Mouse (Mus musculus) CD8-positive naive resting alpha-beta T cell, adult 2 months (primary cell): ENCODE results near the gene Slc35g1.

ENCODE experiments used
- DNase-seq, 2 experiments: peaks; one replicate each; pipeline ENCODE4 v3.0.0; 2022; ENCODE audit warnings: low read depth in 2 of 2, low spot score in 2 of 2

Slc35g1 gene

DNA sequence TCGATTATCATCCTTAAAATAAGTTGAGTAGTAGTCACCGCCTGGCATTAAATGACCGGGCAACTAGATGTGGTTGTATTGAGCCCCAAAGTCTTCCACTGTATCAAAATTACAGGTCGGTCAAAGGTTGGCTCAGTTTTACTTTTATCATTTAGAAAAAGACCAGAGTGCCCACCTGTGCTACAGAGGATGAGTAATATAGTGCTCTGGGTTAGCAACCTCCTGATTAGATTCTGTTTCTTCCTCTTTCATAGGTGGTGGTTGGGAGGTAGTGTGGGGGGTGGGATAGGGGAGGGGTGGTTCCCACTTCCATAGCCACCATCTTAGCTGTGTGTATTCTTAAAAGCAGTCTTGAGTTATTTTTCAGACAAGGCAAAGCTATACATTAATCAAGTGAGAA, 7.9 kb upstream of the Slc35g1 start:
- no peak for DNase-seq

DNA sequence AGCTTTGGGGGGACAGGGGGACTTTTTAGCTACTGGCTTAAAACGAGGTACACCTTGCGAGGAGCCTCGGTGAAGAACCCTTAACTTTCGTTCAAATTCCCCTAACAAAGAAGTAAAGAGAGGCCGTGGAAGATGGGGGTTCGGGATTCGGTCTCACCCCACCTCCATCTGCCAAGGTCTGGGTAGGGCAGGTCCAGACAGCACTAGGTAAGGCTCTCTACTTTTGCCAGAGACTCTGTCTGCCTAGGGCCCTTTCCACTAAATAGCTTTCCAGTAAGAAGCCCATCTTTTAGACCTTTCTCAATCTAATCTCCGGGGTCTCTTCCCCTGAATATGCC, 822 bp downstream of the Slc35g1 start:
- no peak for DNase-seq

DNA sequence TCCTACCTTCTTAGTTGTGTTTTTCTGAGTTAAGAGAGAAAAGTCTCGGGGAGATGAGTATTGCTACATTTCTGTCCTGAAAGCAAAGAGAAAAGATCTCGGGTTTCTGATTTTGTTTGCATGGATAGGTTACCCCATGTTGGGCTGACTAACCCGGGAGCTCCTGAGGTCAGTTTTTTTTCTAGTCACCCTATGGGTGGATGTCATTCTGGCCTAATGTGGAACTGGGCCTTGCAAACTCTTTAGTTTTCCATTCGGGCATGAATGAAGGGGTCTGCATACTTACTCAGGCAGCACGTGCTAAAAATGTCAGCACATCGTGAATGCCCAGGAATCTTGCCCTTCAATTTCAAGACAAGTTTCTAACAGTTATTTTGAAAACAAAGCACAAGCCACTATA, 1.2 kb downstream of the Slc35g1 start:
- no peak for DNase-seq

DNA sequence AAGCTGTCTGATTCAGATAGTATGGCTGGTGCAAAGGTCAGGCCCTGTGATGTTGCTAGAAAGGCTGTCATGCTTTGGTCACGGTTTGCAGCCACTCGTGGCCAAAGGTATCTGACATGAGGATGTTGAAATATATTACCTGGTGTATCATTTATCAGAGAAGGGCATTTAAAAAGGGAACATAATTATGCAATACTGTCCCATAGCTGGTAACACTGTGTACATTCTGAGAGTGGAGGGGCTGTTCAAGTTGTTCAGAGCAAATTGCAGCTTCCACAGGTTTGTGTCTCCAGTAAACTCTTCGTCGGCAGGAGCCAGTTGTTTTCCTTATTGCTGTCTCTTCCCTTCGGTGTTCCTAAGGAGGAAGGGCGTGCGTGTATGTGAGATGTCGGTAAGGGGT, 3.2 kb downstream of the Slc35g1 start:
- no peak for DNase-seq

DNA sequence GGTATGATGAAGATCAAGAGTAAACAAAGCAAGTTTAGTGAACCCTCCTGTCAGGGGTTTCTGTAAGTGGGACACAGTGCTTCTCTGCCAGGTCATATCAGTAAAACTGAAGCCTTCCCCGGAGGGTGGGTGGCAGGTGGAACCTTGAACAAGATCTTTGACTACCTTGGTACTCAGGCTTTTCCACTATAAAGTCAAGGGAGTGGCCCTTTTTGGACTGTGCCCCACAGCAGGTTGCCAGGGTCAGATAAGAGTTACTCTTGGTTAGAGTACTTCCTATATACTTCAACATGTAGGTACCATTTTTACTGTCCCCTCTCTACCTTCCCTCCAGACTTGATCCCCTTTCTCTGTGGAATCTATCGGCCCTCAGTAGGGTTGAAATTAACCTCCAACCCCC, 5.1 kb downstream of the Slc35g1 start:
- DNase-seq: no peak

GRCm38 (mm10) chr19:38401416-38401815, 5.6 kb downstream of the Slc35g1 start:
- peak in 1 of 2 experiments; percentile 26 for DNase-seq

DNA sequence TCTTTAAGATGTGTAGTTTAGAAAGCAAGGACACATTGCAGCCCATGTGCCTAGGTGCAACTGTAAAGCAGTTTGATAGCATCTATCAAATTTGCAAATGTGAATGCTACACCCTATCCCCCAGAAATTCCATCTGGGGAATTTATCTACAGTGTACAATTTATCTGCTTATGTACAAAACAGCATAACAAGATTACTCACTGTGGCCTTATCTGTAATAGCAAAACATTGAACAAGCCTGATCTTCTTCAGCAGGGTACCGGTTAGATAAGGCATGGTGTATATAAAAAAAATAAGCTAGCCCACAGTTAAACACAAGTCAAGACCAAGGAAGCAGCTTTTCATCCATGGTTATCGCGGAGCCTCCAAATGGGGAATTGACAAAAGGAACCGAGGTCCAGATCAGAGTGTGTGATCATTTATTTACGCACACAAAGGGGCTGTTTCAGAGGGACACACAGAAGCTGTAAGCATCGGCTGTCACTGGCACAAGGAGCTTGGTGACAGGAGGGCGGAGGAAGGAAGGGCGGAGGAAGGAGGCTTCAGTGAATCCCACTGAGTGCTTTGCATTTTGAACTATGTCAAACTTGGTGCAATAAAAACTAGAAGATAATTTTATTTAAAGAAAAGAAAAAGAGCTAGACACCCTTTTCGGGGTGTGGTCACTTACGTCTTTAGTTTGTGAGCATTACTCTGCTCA, 14.7 kb downstream of the Slc35g1 start:
- no peak for DNase-seq

DNA sequence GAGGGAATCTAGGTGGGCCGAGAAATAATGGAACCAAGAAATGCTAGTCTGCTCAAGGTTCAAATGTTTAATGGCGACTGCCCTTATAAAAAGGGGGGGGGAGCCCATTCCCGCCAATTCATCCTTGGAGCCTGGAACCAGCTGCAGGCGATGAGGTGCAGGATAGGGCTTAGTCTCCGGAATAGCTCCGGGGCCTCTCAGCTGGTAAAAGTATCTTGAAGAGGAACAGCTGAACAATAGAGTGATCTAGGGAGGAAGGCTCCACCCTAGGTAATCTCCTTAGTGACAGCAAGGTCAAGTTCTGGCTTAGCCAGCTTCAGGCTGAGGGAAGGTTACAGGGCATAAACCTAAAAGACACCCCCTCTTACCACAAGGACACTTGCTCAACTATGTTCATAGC, 18.1 kb downstream of the Slc35g1 start:
- no peak for DNase-seq

DNA sequence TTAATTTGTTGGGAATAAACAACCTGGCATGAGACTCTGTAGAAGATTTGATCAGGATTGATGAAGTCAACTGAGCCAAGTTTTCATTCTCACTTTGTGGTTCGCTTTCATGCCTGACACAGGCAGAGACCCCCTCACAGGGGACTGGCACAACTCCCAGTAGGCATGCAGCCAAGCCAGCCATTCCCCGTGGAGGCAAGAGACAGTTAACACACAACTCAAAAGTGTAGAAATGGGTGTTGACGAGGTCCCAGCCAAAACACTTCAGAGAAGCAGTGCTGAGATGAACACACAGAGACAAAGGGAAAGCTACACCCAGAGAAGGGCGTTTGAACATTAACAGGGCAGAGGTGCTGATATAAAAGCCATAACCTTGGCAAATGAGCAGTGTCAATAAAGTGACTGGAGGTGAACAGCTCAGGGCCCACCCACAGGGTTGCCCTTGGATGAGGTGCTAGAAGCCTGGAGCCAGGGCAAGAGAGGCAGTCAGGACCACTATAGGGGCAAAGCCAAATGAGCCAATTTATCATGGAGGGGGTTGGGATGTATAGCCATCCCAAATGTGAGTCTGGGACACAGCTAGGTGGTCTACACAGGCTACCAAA, 23.1 kb downstream of the Slc35g1 start:
- no peak for DNase-seq

DNA sequence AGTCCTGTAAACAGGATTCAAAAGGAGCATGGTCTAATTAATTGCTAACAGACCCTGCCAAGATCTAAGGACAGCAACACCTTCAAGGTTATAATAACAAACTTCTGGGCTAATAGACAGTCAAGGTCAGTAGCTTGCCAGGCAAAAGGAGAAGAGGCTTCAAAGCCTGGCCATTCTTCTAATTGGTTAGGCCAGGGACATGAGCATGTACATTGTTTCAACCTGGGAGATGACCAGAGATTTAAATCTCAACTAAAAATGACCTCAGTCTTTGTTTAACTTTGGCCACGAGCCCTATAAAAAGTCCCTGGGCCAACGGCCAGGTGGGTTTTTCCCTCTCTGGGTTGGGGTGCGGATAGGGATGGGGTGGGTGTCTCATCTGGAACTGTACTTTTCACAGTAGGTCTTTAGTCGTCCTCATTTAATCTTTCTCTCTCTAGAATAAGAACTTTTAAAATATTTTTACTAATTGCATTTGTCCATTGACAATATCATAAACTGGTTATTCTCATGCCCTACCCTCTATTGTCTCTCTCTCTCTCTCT, 25.0 kb downstream of the Slc35g1 start:
- DNase-seq: no peak

- DNase-seq: no peak
These were observed 25.7 kb downstream of the Slc35g1 start for GRCm38 (mm10) chr19:38421436-38421835.

GRCm38 (mm10) chr19:38422926-38423325, 27.1 kb downstream of the Slc35g1 start:
- no peak for DNase-seq

DNA sequence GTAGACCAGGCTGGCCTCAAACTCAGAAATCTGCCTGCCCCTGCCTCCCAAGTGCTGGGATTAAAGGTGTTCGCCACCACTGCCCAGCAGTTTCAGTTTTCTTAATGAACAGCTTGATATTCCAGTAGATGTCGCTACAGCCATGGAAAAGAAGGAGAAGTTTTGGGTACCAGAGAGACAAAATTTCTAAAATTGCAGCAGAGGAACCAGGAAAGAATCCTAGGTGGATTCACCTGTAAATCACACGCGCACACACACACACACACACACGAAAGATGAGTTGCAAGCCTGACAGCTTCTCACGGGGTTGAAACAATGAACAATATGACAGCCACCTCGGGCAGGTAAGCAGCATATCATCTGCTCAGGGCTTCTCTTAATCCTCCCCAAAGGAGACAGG, 28.1 kb downstream of the Slc35g1 start:
- DNase-seq: no peak

DNA sequence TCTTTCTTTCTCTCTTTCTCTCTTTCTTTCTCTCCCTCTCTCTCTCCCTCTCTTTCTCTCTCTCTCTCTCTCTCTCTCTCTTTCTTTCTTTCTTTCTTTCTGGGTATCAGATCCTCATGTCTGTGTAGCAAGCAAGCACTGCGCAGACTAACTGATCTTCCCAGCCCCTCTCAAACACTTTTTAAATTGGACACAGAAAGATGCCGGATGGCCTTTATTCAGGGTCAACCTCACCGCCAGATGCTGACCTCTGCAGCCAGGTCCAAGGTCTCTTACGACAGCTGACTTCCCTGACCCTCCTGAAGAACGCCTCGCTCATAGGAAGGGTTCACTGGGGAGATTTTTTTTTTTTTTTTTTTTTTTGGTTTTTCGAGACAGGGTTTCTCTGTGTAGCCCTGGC, 28.8 kb downstream of the Slc35g1 start:
- no peak for DNase-seq

DNA sequence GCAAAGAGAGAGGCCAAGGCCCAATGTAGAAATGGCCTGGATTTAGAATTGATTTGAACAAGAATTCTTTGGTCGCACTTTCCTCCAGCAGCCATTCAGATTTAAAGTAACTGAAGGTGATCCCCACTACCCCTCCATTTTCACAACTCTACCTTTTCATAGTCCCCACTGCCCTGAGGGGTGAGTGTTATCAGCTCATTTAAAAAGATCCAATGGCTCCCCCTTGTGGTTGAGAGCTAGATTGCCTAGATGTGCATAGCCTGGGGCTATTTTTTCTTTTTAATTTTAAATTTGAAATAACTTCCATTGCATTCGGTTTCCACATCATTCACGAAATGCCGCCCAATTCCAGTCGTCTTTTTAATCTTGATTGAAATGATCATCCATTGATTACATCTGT, 33.5 kb downstream of the Slc35g1 start:
- peak; percentile 28 to 51 for DNase-seq

- DNase-seq: no peak
These were observed 34.7 kb downstream of the Slc35g1 start for GRCm38 (mm10) chr19:38430475-38430874.

GRCm38 (mm10) chr19:38431326-38431725, 35.5 kb downstream of the Slc35g1 start:
- DNase-seq: no peak

DNA sequence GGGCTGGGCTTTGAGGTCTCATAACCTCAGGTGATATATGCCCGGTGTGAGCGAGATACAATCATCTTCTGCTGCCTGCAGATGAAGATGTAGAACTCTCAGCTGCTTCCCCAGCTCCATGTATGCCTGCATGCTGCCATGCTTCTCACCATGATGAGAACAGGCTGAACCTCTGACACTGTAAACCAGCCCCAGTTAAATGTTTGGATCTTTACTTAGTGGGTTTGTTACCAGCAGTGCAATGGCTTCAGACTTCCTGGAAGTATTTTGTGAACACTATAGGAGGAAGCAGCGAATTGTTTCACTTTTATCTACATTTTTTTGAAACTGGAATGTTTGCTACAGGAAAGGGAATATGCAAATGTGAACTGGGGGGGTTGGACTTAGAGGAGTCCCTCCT, 36.2 kb downstream of the Slc35g1 start:
- no peak for DNase-seq

GRCm38 (mm10) chr19:38433381-38433780, 37.6 kb downstream of the Slc35g1 start:
- DNase-seq: no peak

- DNase-seq: no peak
These were observed 39.4 kb downstream of the Slc35g1 start for GRCm38 (mm10) chr19:38435221-38435620.

- no peak for DNase-seq
These were observed 46.1 kb downstream of the Slc35g1 start for GRCm38 (mm10) chr19:38441860-38442259.

DNA sequence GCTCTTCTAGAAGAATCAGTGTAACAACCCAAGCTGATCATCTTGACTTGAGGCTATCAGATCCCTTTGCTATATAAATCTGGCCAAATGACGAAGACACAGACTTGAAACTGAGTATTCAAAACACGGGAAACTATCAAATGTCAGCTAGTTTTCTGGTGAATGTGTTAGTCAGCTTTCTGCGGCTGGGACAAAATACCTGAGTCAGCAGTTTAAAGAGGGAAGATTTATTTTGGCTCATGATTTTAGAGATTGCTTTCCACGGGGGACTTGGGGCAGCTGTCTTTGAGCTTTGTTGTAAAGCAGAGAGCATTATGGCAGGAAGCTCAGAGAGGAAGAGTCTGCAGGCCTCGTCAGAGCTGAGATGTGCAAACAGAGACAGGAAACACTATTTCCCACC, 50.0 kb downstream of the Slc35g1 start:
- no peak for DNase-seq
